Mouse (Mus musculus) gastrocnemius, postnatal 25 days (tissue): ENCODE measurements around the gene Gnaq. TPM values are rescaled to one million over a fixed set of nuclear protein-coding genes. Genes with fewer than 3 reads are reported as not detected.

Source experiments
- DNase-seq: peaks from one replicate; pipeline ENCODE4 v3.0.0; 2022
- total RNA-seq, 2 experiments: library from RNA; stranded (reverse); gene quantifications; 1 replicate in 1 of 2; 2 replicates in 1 of 2; pipeline ENCODE4 v1.2.3; 2021

The Gnaq gene
- total RNA-seq, 2 experiments from 2014 or later = 11.6 to 11.8 TPM

- DNase-seq = no peak
Observed at GRCm38 (mm10) chr19:16318128-16318811, 185.6 kb downstream of the Gnaq start.

DNA sequence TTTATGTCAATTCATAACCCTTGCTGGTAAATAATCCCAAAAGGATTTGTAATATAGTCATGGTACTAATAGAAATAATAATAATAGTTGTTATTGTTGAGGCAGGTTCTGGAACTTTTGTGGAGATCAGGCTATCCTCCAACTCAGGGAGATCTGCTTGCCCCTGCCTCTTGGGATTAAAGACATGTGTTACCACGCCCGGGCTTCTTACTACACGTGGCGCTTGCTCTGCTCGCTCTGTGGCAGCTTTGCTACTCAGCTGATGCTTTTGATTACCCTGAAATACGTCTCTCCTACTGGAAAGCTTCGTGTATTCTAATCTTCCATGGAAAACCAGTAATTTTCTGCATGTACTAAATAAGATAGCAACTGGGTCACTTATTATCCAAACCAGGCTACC is 187.4 kb downstream of the Gnaq start:
- no peak for DNase-seq

DNA sequence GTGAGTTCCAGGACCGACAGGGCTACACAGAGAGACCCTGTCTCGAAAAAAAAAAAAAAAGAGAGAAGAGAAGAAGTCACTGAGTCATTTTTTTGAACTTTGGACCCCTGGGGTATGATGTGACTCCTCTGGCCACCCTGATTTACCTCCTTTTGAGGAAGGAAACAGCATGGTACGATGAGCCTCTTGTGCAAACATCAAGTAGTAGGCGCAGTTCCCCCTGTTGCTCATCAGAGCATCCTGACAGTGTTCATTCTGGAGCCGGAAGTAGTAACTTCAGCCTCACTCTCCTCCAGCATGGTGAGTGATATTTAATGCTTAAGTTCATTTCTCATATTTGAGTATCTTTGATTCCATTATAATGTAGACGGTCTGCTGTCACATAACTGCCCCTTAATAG is 190.4 kb downstream of the Gnaq start:
- DNase-seq = no peak

GRCm38 (mm10) chr19:16324239-16324638 is 191.6 kb downstream of the Gnaq start:
- DNase-seq = no peak

GRCm38 (mm10) chr19:16325911-16326310 is 193.3 kb downstream of the Gnaq start:
- no peak for DNase-seq

DNA sequence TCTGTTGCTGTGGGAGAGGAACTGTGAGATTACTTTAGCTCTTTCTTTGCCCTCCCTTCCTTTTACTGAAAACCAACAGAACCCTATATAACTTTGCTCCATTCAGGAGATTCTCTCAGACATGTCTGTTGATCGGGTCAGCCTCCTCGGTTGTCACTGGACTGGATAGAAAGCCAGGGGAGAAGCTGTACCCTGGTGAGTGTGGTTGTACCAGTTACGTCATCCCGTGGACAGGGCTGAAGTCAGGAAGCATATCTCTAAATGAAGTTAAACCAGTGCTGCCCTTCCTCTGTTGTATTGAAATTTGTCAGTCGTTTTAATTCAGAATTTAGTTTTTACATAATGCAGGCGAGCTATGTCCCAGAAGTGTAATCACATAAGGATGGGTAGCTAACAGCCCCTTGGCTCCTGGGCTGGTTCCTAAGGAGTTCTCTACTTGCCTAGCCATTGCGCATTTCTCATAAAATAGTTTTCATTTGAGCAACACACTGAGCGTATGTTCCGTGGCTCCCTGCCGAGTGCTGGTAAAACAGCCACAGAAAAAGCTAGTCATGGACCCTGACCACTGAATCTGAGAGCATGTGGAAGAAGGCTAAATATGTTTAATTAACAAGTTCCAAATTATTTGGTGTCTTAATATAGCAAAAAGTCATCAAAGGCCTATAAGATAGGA is 194.9 kb downstream of the Gnaq start:
- no peak for DNase-seq

DNA sequence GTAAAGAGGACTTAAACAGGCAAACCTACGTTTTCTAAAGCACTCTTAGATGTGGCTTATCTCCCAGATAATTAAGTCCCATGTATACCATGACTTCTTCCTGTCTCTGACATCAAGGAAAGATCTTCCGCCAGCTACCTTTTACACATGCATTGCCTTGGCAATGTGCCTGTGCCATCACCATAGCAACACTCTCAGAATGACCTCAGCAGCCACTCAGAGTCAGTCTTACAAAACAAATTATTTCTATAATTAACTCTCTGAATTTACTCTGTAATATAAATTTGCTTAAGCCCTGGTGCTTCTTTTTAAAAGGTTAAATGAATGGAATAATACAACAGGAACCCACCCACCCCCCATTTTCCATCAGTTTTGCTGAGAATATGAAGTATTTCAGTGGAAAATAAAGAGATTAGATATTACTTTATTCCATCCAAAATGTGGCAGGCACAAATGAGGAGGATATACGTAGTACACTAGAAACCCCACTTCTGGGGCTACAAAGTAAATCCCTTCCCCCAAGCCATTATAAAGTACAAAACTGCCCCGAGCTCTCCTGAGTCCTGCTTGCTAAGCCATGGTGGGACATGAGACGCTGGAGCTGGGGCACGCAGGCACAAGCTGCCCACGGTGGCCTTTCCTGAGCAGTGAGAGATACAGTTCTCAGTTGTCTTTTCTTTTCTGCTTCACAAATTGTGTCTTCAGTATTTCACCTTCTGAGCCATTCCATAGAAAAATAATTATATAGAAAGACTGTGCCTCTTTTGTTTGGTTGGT is 195.6 kb downstream of the Gnaq start:
- no peak for DNase-seq

- no peak for DNase-seq
Observed at GRCm38 (mm10) chr19:16329056-16329455, 196.4 kb downstream of the Gnaq start.

- DNase-seq = no peak
Observed at GRCm38 (mm10) chr19:16329648-16330047, 197.0 kb downstream of the Gnaq start.

- DNase-seq = no peak
Observed at GRCm38 (mm10) chr19:16330161-16330560, 197.5 kb downstream of the Gnaq start.

DNA sequence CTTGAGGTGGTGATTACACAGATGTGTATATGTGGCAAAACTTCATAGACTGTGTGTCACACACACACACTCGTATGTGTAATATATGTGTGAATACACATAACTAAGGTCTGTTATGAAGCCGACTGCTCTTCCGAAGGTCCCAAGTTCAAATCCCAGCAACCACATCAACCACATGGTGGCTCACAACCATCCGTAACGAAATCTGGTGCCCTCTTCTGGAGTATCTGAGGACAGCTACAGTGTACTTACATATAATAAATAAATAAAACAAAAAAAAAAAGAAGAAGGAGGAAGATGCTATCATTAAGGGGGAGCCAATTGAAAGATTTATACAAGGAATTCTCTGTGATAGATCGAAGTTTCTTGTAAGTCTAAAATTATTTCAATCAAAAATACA is 198.4 kb downstream of the Gnaq start:
- no peak for DNase-seq

DNA sequence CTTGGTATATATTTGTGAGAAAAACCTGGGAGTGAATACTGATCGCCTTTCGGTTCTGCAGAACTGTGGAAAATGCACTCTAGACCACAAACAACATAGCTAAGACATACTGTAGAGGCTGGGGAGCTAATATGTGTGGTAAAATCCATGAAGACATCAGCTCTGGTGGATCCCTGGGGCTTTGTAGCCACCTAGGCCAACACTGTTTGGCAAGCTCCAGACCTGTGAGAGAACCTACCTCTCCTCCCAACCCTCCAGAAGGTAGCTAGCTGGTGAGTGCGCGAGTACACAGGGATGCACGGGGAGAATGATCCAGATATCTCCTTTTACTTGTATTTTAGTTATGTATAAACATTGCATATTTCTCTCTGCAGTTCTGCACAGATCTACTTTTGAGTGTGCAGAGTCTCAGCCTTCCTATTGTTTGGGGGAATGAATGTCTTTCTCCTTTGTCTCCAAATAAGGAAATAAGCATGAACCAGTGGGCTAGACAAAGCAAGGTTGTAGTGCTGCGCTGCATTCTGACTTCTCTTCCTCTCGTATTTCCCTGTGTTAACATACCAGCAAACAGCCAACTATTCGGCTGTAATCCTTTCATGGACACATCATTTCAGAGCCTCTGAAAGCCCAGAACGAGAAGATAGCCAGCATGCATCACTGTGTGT is 205.4 kb downstream of the Gnaq start:
- no peak for DNase-seq

GRCm38 (mm10) chr19:16339954-16340586 is 207.4 kb downstream of the Gnaq start:
- no peak for DNase-seq

- DNase-seq = no peak
Observed at GRCm38 (mm10) chr19:16342702-16343101, 210.1 kb downstream of the Gnaq start.

DNA sequence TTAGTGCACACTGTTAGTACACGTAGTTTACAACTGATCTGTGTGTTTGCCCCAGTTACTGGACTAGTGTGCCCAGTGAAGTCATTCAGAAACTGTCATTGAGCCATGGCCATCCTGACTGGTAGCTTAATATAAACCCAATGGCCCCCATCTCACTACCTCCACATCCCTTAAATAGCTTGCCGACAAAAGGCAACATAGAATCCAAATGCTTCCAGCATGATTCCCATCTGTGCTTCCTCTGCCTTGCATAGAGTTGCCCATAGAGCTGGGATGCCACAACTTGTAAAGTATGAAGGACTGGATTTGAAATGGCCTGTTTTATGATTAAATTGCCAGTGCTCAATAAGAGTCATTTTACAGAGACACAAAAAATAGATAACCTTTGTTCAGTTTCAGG is 212.9 kb downstream of the Gnaq start:
- DNase-seq = no peak

DNA sequence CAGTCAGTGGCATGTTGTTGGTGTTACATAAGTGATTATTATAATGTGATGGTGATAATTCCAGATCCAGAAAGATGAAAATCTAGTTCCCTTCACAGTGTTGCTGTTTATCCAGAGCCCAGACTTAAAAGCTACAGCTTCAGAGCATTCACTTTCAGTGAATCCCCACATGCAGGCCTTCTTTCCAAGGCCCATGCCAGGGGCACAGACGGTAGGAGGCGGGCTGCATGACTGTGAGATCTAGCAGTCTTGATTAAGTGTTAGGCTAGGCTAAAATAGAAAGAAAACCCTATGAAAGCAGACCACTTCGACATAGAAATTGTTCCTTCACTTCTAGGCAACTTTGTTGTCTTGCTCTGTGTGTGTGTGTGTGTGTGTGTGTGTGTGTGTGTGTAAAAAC is 214.4 kb downstream of the Gnaq start:
- no peak for DNase-seq

DNA sequence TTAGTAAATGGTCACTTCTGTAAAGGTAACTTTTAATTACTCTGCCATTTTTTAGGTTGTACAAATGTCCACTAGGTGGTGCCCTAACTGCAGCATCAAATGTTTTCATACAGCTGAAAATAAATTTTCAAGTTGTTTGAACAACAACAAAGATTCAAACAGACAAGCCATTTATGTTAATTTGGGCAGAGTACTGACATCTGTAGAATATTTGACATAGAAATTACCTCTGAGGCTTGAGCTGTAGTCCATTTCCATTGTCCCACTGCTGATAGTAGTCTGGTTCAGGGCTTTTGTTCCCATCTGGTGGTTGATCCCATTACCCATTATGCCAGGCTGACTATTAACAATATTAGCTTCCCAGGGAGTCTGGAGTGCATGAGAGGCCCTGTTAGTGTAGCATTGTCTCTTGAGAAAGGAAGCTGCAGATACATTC is 221.1 kb downstream of the Gnaq start:
- no peak for DNase-seq

- DNase-seq = no peak
Observed at GRCm38 (mm10) chr19:16358148-16358547, 225.5 kb downstream of the Gnaq start.

- no peak for DNase-seq
Observed at GRCm38 (mm10) chr19:16358905-16359304, 226.3 kb downstream of the Gnaq start.

- no peak for DNase-seq
Observed at GRCm38 (mm10) chr19:16366465-16367063, 233.9 kb downstream of the Gnaq start.

GRCm38 (mm10) chr19:16367218-16367617 is 234.6 kb downstream of the Gnaq start:
- DNase-seq = peak; percentile 39

DNA sequence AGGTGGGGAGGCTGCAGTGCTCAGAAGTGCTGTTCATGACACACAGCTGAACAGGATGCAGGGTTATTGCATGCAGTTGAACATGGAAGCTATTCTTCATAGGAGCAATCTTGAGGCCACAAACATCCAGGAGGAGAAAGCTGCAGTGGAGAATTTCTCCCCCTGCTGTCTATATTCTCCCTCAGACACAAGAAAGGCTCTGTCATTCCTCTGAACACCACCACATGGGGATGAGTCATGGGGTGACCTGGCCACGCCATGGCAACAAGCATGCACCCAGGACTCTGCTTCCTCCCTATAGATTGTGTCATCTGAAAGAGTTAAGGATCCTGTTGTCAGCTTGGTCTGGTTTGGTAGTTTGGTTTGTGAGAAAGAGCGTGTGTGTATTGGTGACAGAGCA is 239.0 kb downstream of the Gnaq start:
- DNase-seq = no peak
